Mouse (Mus musculus) testis, adult 2 months (tissue): ENCODE measurements around the gene Lsm3. TPM values are rescaled to one million over a fixed set of nuclear protein-coding genes. Genes with fewer than 3 reads are reported as not detected.

Source experiments
- H3K27ac ChIP-seq: fragments of 200-500 bp; 2 replicates; pipeline ENCODE4 v1.5.1; 2012; ENCODE audit warnings: low read depth, low read length; ENCODE audit not compliant: control insufficient read depth, insufficient read depth
- H3K27me3 ChIP-seq: fragments of 200-500 bp; 2 replicates; pipeline ENCODE4 v1.6.1; 2012; ENCODE audit warnings: mild to moderate bottlenecking, low read length, moderate library complexity; ENCODE audit not compliant: control insufficient read depth, insufficient read depth
- H3K36me3 ChIP-seq: fragments of 200-500 bp; 2 replicates; pipeline ENCODE4 v1.6.1; 2012; ENCODE audit warnings: mild to moderate bottlenecking, low read length; ENCODE audit not compliant: control insufficient read depth, insufficient read depth
- H3K4me1 ChIP-seq: fragments of 200-500 bp; 2 replicates; pipeline ENCODE4 v1.6.1; 2012; ENCODE audit warnings: low read length; ENCODE audit not compliant: control insufficient read depth, insufficient read depth
- H3K4me3 ChIP-seq: fragments of 200-500 bp; 2 replicates; pipeline ENCODE4 v1.5.1; 2012; ENCODE audit warnings: low read depth, mild to moderate bottlenecking, low read length, moderate library complexity, mixed read lengths; ENCODE audit not compliant: control insufficient read depth
- CTCF ChIP-seq: fragments of 200-500 bp; IDR thresholded peaks from 2 replicates; pipeline ENCODE4 v1.5.1; 2012; ENCODE audit warnings: low read depth, mild to moderate bottlenecking, inconsistent platforms, low read length, moderate library complexity; ENCODE audit not compliant: control insufficient read depth, insufficient read depth, insufficient replicate concordance
- POLR2A ChIP-seq: fragments of 200-500 bp; IDR thresholded peaks from 2 replicates; pipeline ENCODE4 v1.6.1; 2012; ENCODE audit warnings: low read depth, mild to moderate bottlenecking, inconsistent platforms, low read length, moderate library complexity; ENCODE audit not compliant: control insufficient read depth
- polyA plus RNA-seq: library from polyadenylated mRNA; depleted of rRNA; stranded (reverse); fragments of >200 nt; gene quantifications from 2 replicates; pipeline ENCODE4 v1.2.3, GENCODE M21; 2012

Gene Lsm3
- polyA plus RNA-seq, 1 experiment, result 34.6 TPM

DNA sequence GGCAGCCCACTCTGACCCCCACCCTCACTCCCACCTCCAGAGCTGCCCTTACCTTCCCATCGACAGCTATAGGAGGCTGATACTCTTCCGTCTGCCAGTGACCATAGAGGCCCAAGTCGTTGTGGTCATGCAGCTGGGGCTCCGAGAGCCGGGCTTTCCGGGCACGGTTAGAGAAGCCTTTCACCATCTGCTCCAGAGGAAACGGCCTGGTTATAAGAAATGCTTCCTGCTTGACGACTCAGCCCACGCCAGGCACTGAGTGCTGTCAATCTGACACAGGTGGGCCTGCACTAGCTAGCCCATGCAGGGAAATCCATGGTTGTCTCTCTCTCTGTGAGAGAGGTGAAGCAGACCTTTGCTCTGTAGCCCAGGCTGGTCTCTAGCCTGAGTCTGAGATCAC lies 22.7 kb upstream of the Lsm3 start:
- H3K4me1 ChIP-seq, result no peaks in the 10 kb centered on the region
- no peaks in the 10 kb centered on the region for H3K36me3 ChIP-seq
- H3K27me3 ChIP-seq, result no peaks in the 10 kb centered on the region
- H3K4me3 ChIP-seq, result no peak overlapping the region
- TF ChIP-seq CTCF (no peak), POLR2A (no peak)
- H3K27ac ChIP-seq, result no peak overlapping the region

DNA sequence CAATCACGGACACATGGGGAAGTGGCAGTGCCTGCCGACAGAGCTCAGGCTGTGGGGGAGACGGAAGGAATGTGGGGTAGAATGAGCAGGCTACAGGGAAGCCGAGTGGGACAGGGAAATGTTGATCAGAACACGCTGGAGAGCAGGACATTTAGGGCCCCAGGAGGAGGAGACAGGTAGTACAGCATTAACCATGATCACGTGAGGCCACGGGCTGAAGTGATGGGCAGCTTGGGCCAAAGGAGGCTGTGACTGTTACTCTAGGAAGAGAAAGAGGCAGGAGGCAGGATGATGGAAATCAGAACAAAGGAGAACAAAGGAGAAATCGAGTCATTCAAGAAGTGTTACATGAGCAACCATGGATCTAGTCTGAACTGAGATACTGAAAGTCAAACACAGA lies 21.2 kb upstream of the Lsm3 start:
- Histone ChIP-seq H3K4me3 (no peak overlapping the region), H3K36me3 (no peaks in the 10 kb centered on the region), H3K27me3 (no peaks in the 10 kb centered on the region), H3K4me1 (no peaks in the 10 kb centered on the region), H3K27ac (no peak overlapping the region)
- TF ChIP-seq POLR2A (no peak), CTCF (no peak)

DNA sequence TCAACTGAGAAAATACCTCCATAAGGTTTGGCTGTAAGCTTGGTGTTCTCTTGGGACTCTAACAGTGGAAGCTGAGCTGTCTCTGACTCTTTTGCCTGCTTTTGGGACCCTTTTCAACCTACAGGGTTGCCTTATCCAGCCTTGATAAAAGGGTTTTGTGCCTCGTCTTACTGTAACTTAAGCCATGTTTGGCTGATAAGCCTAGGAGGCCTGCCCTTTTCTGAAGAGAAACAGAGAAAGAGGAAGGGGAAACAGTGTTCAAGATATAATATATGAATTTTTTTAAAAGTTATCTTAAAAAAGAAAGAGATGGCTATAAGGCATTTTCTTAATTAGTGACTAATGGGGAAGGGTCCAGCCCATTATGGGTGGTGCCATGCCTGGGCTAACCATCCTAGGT lies 12.4 kb upstream of the Lsm3 start:
- Histone ChIP-seq H3K27me3 (no peaks in the 10 kb centered on the region), H3K27ac (no peak overlapping the region), H3K4me3 (no peak overlapping the region), H3K36me3 (peaks cover 1% of the 10 kb centered on the region), H3K4me1 (no peaks in the 10 kb centered on the region)
- TF ChIP-seq CTCF (no peak), POLR2A (no peak)

DNA sequence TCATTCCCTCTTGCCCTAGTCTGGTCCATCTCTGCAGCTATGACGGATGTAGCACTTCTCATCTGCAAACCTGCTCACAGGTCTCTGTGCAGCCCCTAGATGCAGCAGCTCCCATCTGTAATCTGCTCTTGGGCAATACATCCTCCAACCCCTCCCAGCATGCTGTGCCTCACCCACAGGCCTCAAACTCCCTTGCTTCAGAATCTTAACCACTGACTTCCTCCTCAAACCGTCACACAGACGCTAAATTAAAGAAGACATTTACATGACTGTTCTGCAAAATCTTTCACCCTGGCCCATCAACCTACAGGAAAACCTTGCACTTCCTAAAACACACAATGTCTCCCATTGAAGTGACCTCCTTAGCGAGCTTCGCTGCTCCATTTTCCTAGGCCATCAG lies 9.7 kb upstream of the Lsm3 start:
- TF ChIP-seq POLR2A (no peak), CTCF (no peak)
- Histone ChIP-seq H3K4me1 (no peaks in the 10 kb centered on the region), H3K4me3 (no peak overlapping the region), H3K27me3 (no peaks in the 10 kb centered on the region), H3K27ac (no peak overlapping the region), H3K36me3 (no peaks in the 10 kb centered on the region; the same call in 1 of the 2 replicates)

DNA sequence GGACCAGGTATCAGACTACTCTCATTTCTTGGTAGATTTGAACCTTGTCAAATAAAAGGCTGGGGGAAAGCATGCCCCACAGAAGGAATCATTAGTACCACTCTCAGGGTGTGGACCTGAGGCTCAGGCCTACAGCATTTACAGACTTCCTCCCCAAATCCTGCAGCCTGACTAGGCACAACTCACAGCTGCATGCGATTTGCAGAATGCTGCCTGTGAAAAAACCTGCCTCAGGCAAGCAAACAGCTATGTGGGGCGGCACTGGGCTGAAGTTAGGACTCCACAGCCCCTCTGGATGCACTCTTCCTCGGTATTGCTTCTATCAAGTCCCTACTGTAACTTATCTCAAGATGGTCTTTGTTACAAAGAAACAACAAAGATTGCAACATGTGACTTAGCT lies 7.7 kb upstream of the Lsm3 start:
- H3K27ac ChIP-seq, result no peak overlapping the region
- H3K4me3 ChIP-seq, result no peak overlapping the region
- no peak for TF ChIP-seq CTCF
- no peak for TF ChIP-seq POLR2A
- no peaks in the 10 kb centered on the region; the same call in 1 of the 2 replicates for H3K36me3 ChIP-seq
- H3K27me3 ChIP-seq, result no peaks in the 10 kb centered on the region
- no peaks in the 10 kb centered on the region for H3K4me1 ChIP-seq

DNA sequence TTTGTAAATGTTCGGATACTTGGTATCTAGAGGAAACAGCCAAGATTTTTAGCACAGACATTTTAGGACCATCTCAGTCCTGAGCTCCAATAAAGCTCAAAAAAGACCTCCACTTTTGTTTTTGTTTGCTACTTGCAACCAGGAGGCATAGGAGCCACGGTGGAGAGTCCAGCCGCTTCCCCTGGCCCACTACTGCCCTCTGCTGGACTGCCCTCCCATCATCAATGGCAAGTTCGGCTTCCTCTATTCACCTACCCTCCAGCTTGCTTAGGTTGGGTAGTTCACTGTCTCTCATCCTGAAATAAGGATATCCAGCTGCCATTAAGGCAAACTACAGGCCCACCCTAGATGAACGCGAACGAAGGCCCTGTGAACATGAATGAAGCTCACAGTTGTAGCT lies 6.4 kb upstream of the Lsm3 start:
- Histone ChIP-seq H3K4me1 (no peaks in the 10 kb centered on the region), H3K27ac (no peak overlapping the region), H3K36me3 (no peaks in the 10 kb centered on the region; the same call in 1 of the 2 replicates), H3K4me3 (no peak overlapping the region), H3K27me3 (no peaks in the 10 kb centered on the region)
- TF ChIP-seq POLR2A (no peak), CTCF (peak; percentile 78; the same call in 1 of the 2 replicates)

DNA sequence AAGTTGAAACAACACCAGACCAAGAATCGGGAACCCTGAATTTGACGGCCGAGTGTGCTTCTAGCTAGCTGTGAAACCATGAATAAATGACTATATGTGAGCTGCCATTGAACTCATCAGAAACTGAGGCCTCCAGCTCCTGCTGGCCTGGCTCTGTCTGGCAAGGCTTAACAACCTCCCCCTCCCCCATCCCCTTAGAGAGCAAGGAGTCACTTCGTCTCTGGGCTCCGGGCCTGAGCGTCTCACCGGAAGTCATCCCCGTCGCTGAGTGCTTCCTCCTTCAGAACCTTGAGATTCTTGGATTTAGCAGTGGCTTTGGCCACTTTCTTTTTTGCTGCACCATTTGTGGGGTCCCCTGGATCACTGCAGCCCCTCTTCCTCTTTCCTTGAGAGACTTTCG lies 5.5 kb upstream of the Lsm3 start:
- H3K27ac ChIP-seq, result no peak overlapping the region
- H3K27me3 ChIP-seq, result no peaks in the 10 kb centered on the region
- TF ChIP-seq CTCF, result no peak
- no peak for TF ChIP-seq POLR2A
- H3K36me3 ChIP-seq, result no peaks in the 10 kb centered on the region; the same call in 1 of the 2 replicates
- no peaks in the 10 kb centered on the region; the same call in none of the 2 replicates for H3K4me1 ChIP-seq
- no peak overlapping the region for H3K4me3 ChIP-seq

DNA sequence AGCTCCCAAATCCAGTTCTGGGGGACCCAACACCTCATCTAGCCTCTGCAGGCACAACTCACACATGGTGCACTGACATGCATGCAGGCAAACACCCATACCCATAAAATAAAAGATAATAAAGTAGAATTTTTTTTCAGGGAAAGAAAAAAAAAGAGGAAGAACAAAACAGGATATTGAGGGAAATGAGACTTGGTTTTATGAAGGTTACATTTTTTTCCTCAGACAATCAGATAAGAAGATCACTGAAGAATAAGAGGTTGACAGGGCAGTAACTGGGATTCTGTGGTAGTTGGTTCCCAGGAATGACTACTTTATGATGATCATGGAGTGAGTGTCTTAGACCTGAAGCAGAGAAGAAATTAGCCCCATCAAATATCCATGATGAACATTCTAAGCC lies 1.6 kb upstream of the Lsm3 start:
- H3K27me3 ChIP-seq, result no peaks in the 10 kb centered on the region
- H3K4me1 ChIP-seq, result no peaks in the 10 kb centered on the region; the same call in none of the 2 replicates
- no peak overlapping the region for H3K4me3 ChIP-seq
- no peak overlapping the region for H3K27ac ChIP-seq
- H3K36me3 ChIP-seq, result peaks cover 1% of the 10 kb centered on the region
- TF ChIP-seq POLR2A (no peak), CTCF (no peak)
